Mouse (Mus musculus) cerebellum, adult 2 months (tissue): ENCODE data around the gene Ccdc127. TPM values are rescaled to one million over a fixed set of nuclear protein-coding genes. Genes with fewer than 3 reads are reported as not detected.

ENCODE experiments used
- DNase-seq, 2 experiments: peaks; one replicate each; pipeline ENCODE4 v3.0.0; 2021
- H3K27ac ChIP-seq: fragments of 200-500 bp; 2 replicates; pipeline ENCODE4 v1.5.1; 2012; ENCODE audit warnings: low read length, control low read depth, inconsistent platforms; ENCODE audit not compliant: insufficient read depth
- H3K27me3 ChIP-seq: fragments of 200-500 bp; 2 replicates; pipeline ENCODE4 v1.6.1; 2012; ENCODE audit warnings: inconsistent platforms, mild to moderate bottlenecking, low read length, moderate library complexity; ENCODE audit not compliant: control insufficient read depth, insufficient read depth
- H3K4me1 ChIP-seq: fragments of 200-500 bp; 2 replicates; pipeline ENCODE4 v1.6.1; 2011; ENCODE audit warnings: low read length; ENCODE audit not compliant: control insufficient read depth, insufficient read depth
- H3K4me3 ChIP-seq: fragments of 200-500 bp; replicated peaks from 2 replicates; pipeline ENCODE3; 2011; ENCODE audit warnings: mild to moderate bottlenecking, low read depth, low read length, control low read depth; ENCODE audit not compliant: insufficient read depth
- CTCF ChIP-seq: fragments of 200-500 bp; IDR thresholded peaks from 2 replicates; pipeline ENCODE4 v1.5.1; 2011; ENCODE audit warnings: low read depth, mild to moderate bottlenecking, control low read depth, low read length, moderate library complexity, borderline replicate concordance; ENCODE audit not compliant: insufficient read depth
- POLR2A ChIP-seq: fragments of 200-500 bp; IDR thresholded peaks from 2 replicates; pipeline ENCODE4 v1.6.1; 2011; ENCODE audit warnings: low read length, control low read depth, borderline replicate concordance; ENCODE audit not compliant: insufficient read depth
- WGBS: fragments of 180-500 bp; shearing (Covaris S2); methylation state at CpG from one replicate; pipeline ENCODE4 v1.1.7; 2018; 5-methylcytosine and 5-hydroxymethylcytosine counted together
- polyA plus RNA-seq: library from polyadenylated mRNA; depleted of rRNA; stranded (reverse); fragments of >200 nt; gene quantifications from 2 replicates; pipeline ENCODE4 v1.2.3, GENCODE M21; 2012

Gene Ccdc127
- polyA plus RNA-seq, 1 experiment, result 41.1 TPM

DNA sequence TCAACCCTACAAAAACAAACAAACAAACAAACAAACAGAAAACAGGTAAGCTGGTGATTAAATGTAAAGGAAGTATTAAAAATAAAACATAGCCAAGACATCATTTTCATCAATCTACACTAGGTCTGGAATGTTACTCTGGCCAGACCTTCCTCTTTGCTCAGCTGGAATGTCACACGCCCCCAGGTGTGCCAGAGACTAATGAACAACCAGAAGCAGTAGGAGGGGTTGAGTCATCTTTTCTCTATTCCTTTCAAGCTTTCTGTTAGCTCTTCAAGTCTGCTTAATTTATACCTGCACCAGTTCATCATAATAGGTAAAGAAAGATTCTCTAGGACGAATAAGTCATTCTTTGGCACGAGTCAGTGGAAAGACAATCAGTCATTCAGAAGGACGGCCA lies 33.7 kb upstream of the Ccdc127 start:
- TF ChIP-seq POLR2A (no peak), CTCF (no peak)
- Histone ChIP-seq H3K4me3 (peak overlapping the region; percentile 79), H3K4me1 (no peaks in the 10 kb centered on the region), H3K27me3 (no peaks in the 10 kb centered on the region), H3K27ac (no peak overlapping the region)
- 23% methylated on average over 4 of the region's 4 CpGs for WGBS
- DNase-seq, result no peak

DNA sequence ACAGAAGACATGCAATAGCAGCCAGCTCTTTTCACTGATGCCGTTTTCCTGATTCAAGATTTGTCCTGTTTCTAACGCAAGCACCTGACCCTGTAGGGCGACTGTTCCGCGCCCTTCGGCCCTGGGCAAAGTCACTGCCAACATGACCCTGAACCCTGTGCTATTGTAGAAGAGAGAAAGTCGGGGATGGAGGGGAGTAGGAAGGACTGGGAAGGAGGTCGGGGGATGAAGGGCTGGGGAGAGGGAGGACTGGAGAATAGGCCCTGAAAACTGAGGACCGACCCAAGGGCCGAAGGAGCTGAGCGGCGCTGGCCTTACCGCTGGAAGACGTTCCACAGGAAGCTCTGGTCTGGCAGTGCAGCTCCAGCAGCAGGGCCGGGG lies 33.3 kb upstream of the Ccdc127 start:
- no peak for DNase-seq
- whole genome bisulfite sequencing, result 2% methylated on average over 15 of the region's 15 CpGs
- no peak for TF ChIP-seq CTCF
- TF ChIP-seq POLR2A, result no peak
- Histone ChIP-seq H3K27me3 (no peaks in the 10 kb centered on the region), H3K4me1 (no peaks in the 10 kb centered on the region), H3K4me3 (peak overlapping the region; percentile 79), H3K27ac (peak overlapping the region; percentile 23; the same call in 1 of the 2 replicates)

DNA sequence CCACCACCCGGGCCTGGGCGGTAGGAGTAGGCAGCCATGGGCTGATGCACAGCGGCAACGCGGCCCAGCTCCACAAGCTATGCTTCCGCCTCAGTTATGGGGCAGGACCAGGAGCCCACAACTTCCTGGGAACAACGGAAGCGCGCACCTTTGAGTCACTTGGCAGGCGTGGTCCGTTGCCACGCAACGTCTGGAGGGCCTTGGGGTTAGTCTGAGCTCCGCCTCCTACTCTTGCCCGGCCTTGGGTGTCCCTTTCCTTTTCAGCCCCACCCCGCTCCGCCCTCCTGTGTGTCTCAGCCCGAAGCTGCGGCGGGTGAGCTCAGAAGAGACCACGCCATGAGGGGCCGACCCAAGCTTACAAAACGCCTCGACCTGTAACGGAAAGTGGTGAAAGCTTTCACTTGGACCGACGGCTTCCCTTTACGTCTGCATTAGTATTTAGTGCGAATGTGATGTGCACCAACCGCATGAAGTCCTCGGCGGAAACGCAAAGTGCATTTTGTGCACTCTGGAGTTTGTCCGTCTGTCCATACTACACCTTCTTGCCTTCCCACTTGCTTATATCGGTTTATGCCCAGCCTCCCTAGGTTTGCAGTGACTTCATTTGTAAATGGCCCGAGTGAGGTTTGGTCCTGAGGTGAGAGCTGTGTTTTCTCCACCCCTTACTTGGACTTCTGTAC lies 32.8 kb upstream of the Ccdc127 start, which contains the start of gene Pdcd6:
Gene Pdcd6 (minus strand): TSS at position 411 of the 680 bp plus-strand sequence.
- Histone ChIP-seq H3K27ac (peak within 1 kb of the TSS; percentile 23; the same call in 1 of the 2 replicates), H3K4me3 (peak within 1 kb of the TSS; percentile 79), H3K4me1 (no peaks in the 10 kb centered on the region), H3K27me3 (no peaks in the 10 kb centered on the region)
- no peak for TF ChIP-seq CTCF
- peak; percentile 52; the same call in 1 of the 2 replicates for TF ChIP-seq POLR2A
- peak; percentile 88 to 94 for DNase-seq
- WGBS, result under 1% methylated on average over 36 of the region's 36 CpGs

GRCm38 (mm10) chr13:74329321-74329720 lies 20.8 kb upstream of the Ccdc127 start:
- no peak for DNase-seq
- no peak overlapping the region for H3K27ac ChIP-seq
- no peaks in the 10 kb centered on the region for H3K27me3 ChIP-seq
- no peak overlapping the region for H3K4me3 ChIP-seq
- no peaks in the 10 kb centered on the region for H3K4me1 ChIP-seq
- TF ChIP-seq CTCF (no peak), POLR2A (no peak)

DNA sequence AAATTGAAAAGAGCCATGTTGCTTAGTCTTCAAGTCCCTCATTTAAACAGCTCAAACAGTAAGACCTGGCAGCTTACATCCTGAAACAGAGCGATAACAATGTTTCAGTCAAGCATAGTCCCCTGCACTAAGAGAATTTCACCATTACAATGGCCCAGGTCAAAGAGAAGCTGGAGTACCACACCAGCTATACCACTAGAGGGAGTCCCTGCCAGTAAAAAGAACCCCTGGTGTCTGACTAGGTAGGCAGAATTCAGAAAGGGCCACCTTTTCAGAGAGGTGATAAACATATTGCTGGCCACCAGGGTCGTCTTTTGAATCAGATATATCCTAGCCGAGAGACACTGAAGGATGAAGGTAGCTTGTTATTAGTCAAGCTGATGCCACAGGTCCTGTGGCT lies 9.1 kb upstream of the Ccdc127 start:
- Histone ChIP-seq H3K27me3 (no peaks in the 10 kb centered on the region), H3K4me1 (no peaks in the 10 kb centered on the region), H3K4me3 (no peak overlapping the region), H3K27ac (no peak overlapping the region)
- WGBS, result 38% methylated on average over 3 of the region's 3 CpGs
- DNase-seq, result no peak
- TF ChIP-seq POLR2A (no peak), CTCF (peak; percentile 40; the same call in 1 of the 2 replicates)

- no peak for DNase-seq
- Histone ChIP-seq H3K27me3 (no peaks in the 10 kb centered on the region), H3K4me1 (no peaks in the 10 kb centered on the region; the same call in 1 of the 2 replicates), H3K4me3 (peak overlapping the region; percentile 83), H3K27ac (0 out of 2 replicates have a peak overlapping the region, but pooled peaks have one; percentile 31)
- 1% methylated on average over 15 of the region's 15 CpGs for WGBS
- no peak for TF ChIP-seq POLR2A
- TF ChIP-seq CTCF, result no peak
Observed at GRCm38 (mm10) chr13:74350435-74350906, 362 bp downstream of the Ccdc127 start.

GRCm38 (mm10) chr13:74356491-74356890 lies 6.4 kb downstream of the Ccdc127 start:
- no peak for TF ChIP-seq CTCF
- no peak for DNase-seq
- Histone ChIP-seq H3K4me3 (no peak overlapping the region), H3K27me3 (no peaks in the 10 kb centered on the region), H3K27ac (no peak overlapping the region), H3K4me1 (no peaks in the 10 kb centered on the region)
- 31% methylated on average over 13 of the region's 13 CpGs for WGBS

DNA sequence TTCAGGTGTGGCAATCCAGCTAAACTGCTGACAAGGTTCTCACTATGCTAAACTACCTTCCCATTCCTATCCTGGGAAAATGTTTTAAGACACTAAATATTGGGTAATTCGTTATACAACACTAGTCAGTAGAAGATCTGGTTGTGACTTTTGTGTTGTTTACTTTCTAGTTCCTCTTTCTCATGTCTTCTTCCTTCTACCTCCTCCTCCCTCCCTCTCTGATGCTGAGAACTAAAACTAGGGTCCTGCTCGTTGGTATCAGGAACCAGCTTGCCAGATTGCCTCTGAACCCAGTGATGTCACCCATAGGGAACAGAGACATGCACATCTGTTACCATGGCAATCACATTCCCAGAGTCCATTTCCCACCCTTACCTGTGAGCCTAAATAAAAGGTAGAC lies 12.1 kb downstream of the Ccdc127 start:
- Histone ChIP-seq H3K27me3 (no peaks in the 10 kb centered on the region), H3K27ac (no peak overlapping the region), H3K4me1 (peaks cover 11% of the 10 kb centered on the region), H3K4me3 (no peak overlapping the region)
- TF ChIP-seq CTCF (no peak), POLR2A (no peak)
- DNase-seq, result no peak
- 66% methylated on average over 2 of the region's 2 CpGs for WGBS
